Mouse (Mus musculus) cortical plate, adult 2 months (tissue): ENCODE measurements around the gene Daxx.

ENCODE experiments used
- CTCF ChIP-seq: fragments of 200-500 bp; IDR thresholded peaks from 2 replicates; pipeline ENCODE4 v1.5.1; 2011; ENCODE audit warnings: mild to moderate bottlenecking, control low read depth, low read length; ENCODE audit not compliant: insufficient read depth; ENCODE audit errors: extremely low read depth
- POLR2A ChIP-seq: fragments of 200-500 bp; IDR thresholded peaks from 2 replicates; pipeline ENCODE4 v1.6.1; 2011; ENCODE audit warnings: mild to moderate bottlenecking, low read length, control low read depth; ENCODE audit not compliant: insufficient read depth; ENCODE audit errors: extremely low read depth

GRCm38 (mm10) chr17:33913905-33914304 is 4.7 kb downstream of the Daxx start:
- TF ChIP-seq POLR2A (no peak), CTCF (no peak)
